9 mouse cellular contexts compared by ENCODE assay signal in genomic region chr15:102987124-102987833, GRCm38 (mm10). TPM values are rescaled to one million over a fixed set of nuclear protein-coding genes. Genes with fewer than 3 reads are reported as not detected.
A peak's percentile ranks its signal among the peaks of the same experiment; 100 is the strongest.
DNase-seq lines count a peak whose midpoint lies in the region; ATAC-seq and TF ChIP-seq lines count a peak whose summit lies in the region.
"Had no signal": no experiment of that assay in that cellular context is flagged by ENCODE, and none has a peak within 500 bp of the region (broad histone marks: within the 10 kb centered on the region; RNA-seq: fewer than 3 reads in every experiment).

No protein-coding gene starts in this region.

- no peaks in the 10 kb centered on the region for H3K79me2 ChIP-seq in MEL (ENCODE audit: control insufficient read depth, insufficient read depth, low read length, poor library complexity)

- H3K4me2 ChIP-seq in forebrain, postnatal 0 days (ENCODE audit: low read depth), result no peak overlapping the region

- peak overlapping the region; percentile 48 for H3K9ac ChIP-seq in MEL (ENCODE audit: control insufficient read depth, low read depth, low read length, poor library complexity, severe bottlenecking)
- no peak overlapping the region for H3K9ac ChIP-seq in forebrain, postnatal 0 days

- H3K9me3 ChIP-seq in MEL (replicated peaks; ENCODE audit: insufficient read depth, low read length), result no peaks in the 10 kb centered on the region
- no peaks in the 10 kb centered on the region for H3K9me3 ChIP-seq in forebrain, postnatal 0 days (ENCODE audit: low read length)
- H3K9me3 ChIP-seq in hindbrain, embryonic 10.5 days, result no peaks in the 10 kb centered on the region

- H3K36me3 ChIP-seq in MEL (ENCODE audit: control insufficient read depth in 1 of 2, insufficient read depth in 2 of 2, low read length in 2 of 2), result peaks cover 0 to 3% of the 10 kb centered on the region in 2 experiments; a peak in 2 of 4 replicates
- H3K36me3 ChIP-seq in forebrain, postnatal 0 days (ENCODE audit: insufficient read depth), result no peaks in the 10 kb centered on the region
- H3K36me3 ChIP-seq in hindbrain, embryonic 10.5 days, result no peaks in the 10 kb centered on the region

- TF ChIP-seq POLR2A in MEL (IDR thresholded peaks at IDR 0.05; ENCODE audit: control insufficient read depth in 1 of 2, insufficient read depth in 1 of 2, low read depth in 1 of 2, low read length in 2 of 2, poor library complexity in 1 of 2), result no peak

- peak; percentile 85 to 99 (median 98) for TF ChIP-seq CTCF in MEL (IDR thresholded peaks at IDR 0.05 in 2 of 3, conservative IDR thresholded peaks at IDR 0.05 in 1 of 3; ENCODE audit: control insufficient read depth in 1 of 3, insufficient read depth in 1 of 3, low read depth in 2 of 3, low read length in 3 of 3, poor library complexity in 1 of 3, severe bottlenecking in 1 of 3)
- TF ChIP-seq CTCF in forebrain, postnatal 0 days (IDR thresholded peaks at IDR 0.05; ENCODE audit: low read depth), result peak; percentile 90

- H3K4me3 ChIP-seq in MEL (ENCODE audit: control insufficient read depth in 1 of 2, insufficient read depth in 1 of 2, low read depth in 2 of 2, low read length in 2 of 2), result no peak overlapping the region
- no peak overlapping the region for H3K4me3 ChIP-seq in forebrain, postnatal 0 days (ENCODE audit: low read depth, low read length)
- no peak overlapping the region for H3K4me3 ChIP-seq in hindbrain, embryonic 10.5 days

- no peak for TF ChIP-seq EP300 in MEL (IDR thresholded peaks at IDR 0.05; ENCODE audit: low read depth in 1 of 2, low read length in 2 of 2)

- peak; percentile 29; the same call in 1 of the 2 replicates for ATAC-seq in forebrain, postnatal 0 days

- DNase-seq in MEL (ENCODE audit: low read depth, low spot score), result peak; percentile 90
- DNase-seq in c-Kit-positive CD71-positive TER-119-negative erythroid progenitor cells, embryonic 14.5 days (ENCODE audit: low read depth), result peak; percentile 65
- DNase-seq in forebrain, postnatal 0 days, result peak; percentile 92
- DNase-seq in hindbrain, embryonic 10.5 days (ENCODE audit: low spot score), result peak; percentile 94
- DNase-seq in layer of hippocampus, adult 8-10 months (ENCODE audit: low spot score in 2 of 2), result peak; percentile 53 to 85
- DNase-seq in lung, postnatal 25 days (ENCODE audit: low spot score), result peak; percentile 88
- peak; percentile 93 for DNase-seq in retina, postnatal 1 day
- peak; percentile 60 to 71 for DNase-seq in thymus, postnatal 36 days

- no peaks in the 10 kb centered on the region for H3K27me3 ChIP-seq in MEL (ENCODE audit: control insufficient read depth in 1 of 2, insufficient read depth in 2 of 2, low read length in 2 of 2)
- H3K27me3 ChIP-seq in forebrain, postnatal 0 days (ENCODE audit: insufficient read depth, low read length), result peaks cover 97% of the 10 kb centered on the region
- peaks cover 100% of the 10 kb centered on the region for H3K27me3 ChIP-seq in hindbrain, embryonic 10.5 days (ENCODE audit: insufficient read depth, poor library complexity, severe bottlenecking)

- WGBS in forebrain, postnatal 0 days, result 3% methylated on average over 21 of the region's 21 CpGs
- 3% methylated on average over 21 of the region's 21 CpGs for WGBS in hindbrain, embryonic 10.5 days

- peak; percentile 97 for TF ChIP-seq RAD21 in MEL (IDR thresholded peaks at IDR 0.05; ENCODE audit: low read depth, low read length)

- no peak overlapping the region for H3K27ac ChIP-seq in MEL (ENCODE audit: control insufficient read depth, low read depth, low read length)
- no peak overlapping the region for H3K27ac ChIP-seq in forebrain, postnatal 0 days (ENCODE audit: low read depth, low read length)
- no peak overlapping the region for H3K27ac ChIP-seq in hindbrain, embryonic 10.5 days
- H3K27ac ChIP-seq: macrophage had no signal

- H3K4me1 ChIP-seq in MEL (ENCODE audit: control insufficient read depth in 1 of 2, insufficient read depth in 2 of 2, low read length in 2 of 2), result 0 out of 4 replicates have a peak, but pooled peaks cover 0 to 4% of the 10 kb centered on the region in 2 experiments
- H3K4me1 ChIP-seq in forebrain, postnatal 0 days (ENCODE audit: insufficient read depth), result no peaks in the 10 kb centered on the region
- no peaks in the 10 kb centered on the region for H3K4me1 ChIP-seq in hindbrain, embryonic 10.5 days (replicated peaks)

TF ChIP-seq in MEL, 35 proteins besides CTCF, POLR2A, EP300 and RAD21:
- TF ChIP-seq MEF2A (IDR thresholded peaks at IDR 0.05; ENCODE audit: extremely low read depth, insufficient replicate concordance, low read depth, low read length, poor library complexity, severe bottlenecking), result no peak
- TF ChIP-seq UBTF (IDR thresholded peaks at IDR 0.05; ENCODE audit: borderline replicate concordance, insufficient read depth, low read depth, low read length), result no peak
- TF ChIP-seq TAL1 (IDR thresholded peaks at IDR 0.05; ENCODE audit: low read length), result no peak
- TF ChIP-seq HCFC1 (IDR thresholded peaks at IDR 0.05; ENCODE audit: low read depth, low read length), result 0 out of 2 replicates have a peak, but pooled peaks have one; percentile 18
- TF ChIP-seq RCOR1 (IDR thresholded peaks at IDR 0.05; ENCODE audit: low read depth, low read length), result no peak
- no peak for TF ChIP-seq NELFE (IDR thresholded peaks at IDR 0.05; ENCODE audit: low read depth, low read length)
- TF ChIP-seq MXI1 (IDR thresholded peaks at IDR 0.05; ENCODE audit: low read depth, low read length), result no peak
- TF ChIP-seq SMC3 (IDR thresholded peaks at IDR 0.05; ENCODE audit: low read depth, low read length), result peak; percentile 98
- TF ChIP-seq ZKSCAN1 (IDR thresholded peaks at IDR 0.05; ENCODE audit: low read depth, low read length), result no peak
- peak; percentile 98 for TF ChIP-seq ZC3H11A (IDR thresholded peaks at IDR 0.05; ENCODE audit: low read depth, low read length)
- TF ChIP-seq TCF12 (IDR thresholded peaks at IDR 0.05; ENCODE audit: low read depth, low read length), result no peak
- no peak for TF ChIP-seq ZMIZ1 (IDR thresholded peaks at IDR 0.05; ENCODE audit: low read depth, low read length)
- TF ChIP-seq GABPA (IDR thresholded peaks at IDR 0.05; ENCODE audit: low read depth, low read length), result no peak
- TF ChIP-seq USF2 (IDR thresholded peaks at IDR 0.05; ENCODE audit: borderline replicate concordance in 1 of 2, insufficient read depth in 1 of 2, low read depth in 1 of 2, low read length in 2 of 2), result no peak

RNA-seq across cellular contexts. Expression of gene Hoxc8, which starts 3.1 kb away (rescaled TPM):
- total RNA-seq in MEL (2012; rRNA removed), result 0.26 and 0.31 TPM in 2 replicates
- polyA plus RNA-seq in MEL (2012; ENCODE audit: insufficient read depth in 1 of 2, insufficient read length in 2 of 2, low read depth in 1 of 2, low replicate concordance in 2 of 2, missing spikeins in 1 of 2), result 1 to 10 TPM in 1 of 2 experiments, not detected in 1; 1.7 TPM
- not detected in 2 replicates for total RNA-seq in forebrain, postnatal 0 days (2014; rRNA removed)
- polyA plus RNA-seq in forebrain, postnatal 0 days (2015; fragmentation: Nextera tagmentation; extraction: Ambion mirVana), result not detected in 2 replicates
- polyA plus RNA-seq in hindbrain, embryonic 10.5 days (2016; fragmentation: Nextera tagmentation; extraction: Ambion mirVana), result not detected in 2 replicates
- total RNA-seq in layer of hippocampus, adult 8-10 months (2022), result not detected
- polyA plus RNA-seq: macrophage had no signal

RNA-seq across cellular contexts. Expression of gene Hoxc6, which starts 10.8 kb away (rescaled TPM):
- total RNA-seq in MEL (2012; rRNA removed), result 1.7 and 2.3 TPM in 2 replicates
- 1 to 10 TPM in 1 of 2 experiments, not detected in 1; 9.4 TPM for polyA plus RNA-seq in MEL (2012; ENCODE audit: insufficient read depth in 1 of 2, insufficient read length in 2 of 2, low read depth in 1 of 2, low replicate concordance in 2 of 2, missing spikeins in 1 of 2)
- total RNA-seq in forebrain, postnatal 0 days (2014; rRNA removed), result not detected in 2 replicates
- polyA plus RNA-seq in forebrain, postnatal 0 days (2015; fragmentation: Nextera tagmentation; extraction: Ambion mirVana), result not detected in 2 replicates
- not detected in 2 replicates for polyA plus RNA-seq in hindbrain, embryonic 10.5 days (2016; fragmentation: Nextera tagmentation; extraction: Ambion mirVana)
- total RNA-seq in layer of hippocampus, adult 8-10 months (2022), result not detected
- polyA plus RNA-seq: macrophage had no signal

RNA-seq across cellular contexts. Expression of gene Hoxc9, which starts 11.0 kb away (rescaled TPM):
- 3.2 and 4.1 TPM in 2 replicates for total RNA-seq in MEL (2012; rRNA removed)
- polyA plus RNA-seq in MEL (2012; ENCODE audit: insufficient read depth in 1 of 2, insufficient read length in 2 of 2, low read depth in 1 of 2, low replicate concordance in 2 of 2, missing spikeins in 1 of 2), result 100 to 1,000 TPM in 1 of 2 experiments, 1 to 10 TPM in 1; 9.5 to 400 TPM
- not detected in 2 replicates for total RNA-seq in forebrain, postnatal 0 days (2014; rRNA removed)
- not detected in 2 replicates for polyA plus RNA-seq in forebrain, postnatal 0 days (2015; fragmentation: Nextera tagmentation; extraction: Ambion mirVana)
- polyA plus RNA-seq in hindbrain, embryonic 10.5 days (2016; fragmentation: Nextera tagmentation; extraction: Ambion mirVana), result not detected in 2 replicates
- total RNA-seq in layer of hippocampus, adult 8-10 months (2022), result not detected
- polyA plus RNA-seq: macrophage had no signal

RNA-seq across cellular contexts. Expression of gene Hoxc5, which starts 20.0 kb away (rescaled TPM):
- total RNA-seq in MEL (2012; rRNA removed), result 0.46 and 0.56 TPM in 2 replicates
- polyA plus RNA-seq in MEL (2012; ENCODE audit: insufficient read depth in 1 of 2, insufficient read length in 2 of 2, low read depth in 1 of 2, low replicate concordance in 2 of 2, missing spikeins in 1 of 2), result 1 to 10 TPM in 1 of 2 experiments, not detected in 1; 3.0 TPM
- total RNA-seq in forebrain, postnatal 0 days (2014; rRNA removed), result not detected in 2 replicates
- not detected in 2 replicates for polyA plus RNA-seq in forebrain, postnatal 0 days (2015; fragmentation: Nextera tagmentation; extraction: Ambion mirVana)
- 0.37 and 10.8 TPM in 2 replicates for polyA plus RNA-seq in hindbrain, embryonic 10.5 days (2016; fragmentation: Nextera tagmentation; extraction: Ambion mirVana)
- not detected for total RNA-seq in layer of hippocampus, adult 8-10 months (2022)
- polyA plus RNA-seq: macrophage had no signal

RNA-seq across cellular contexts. Expression of gene Hoxc10, which starts 20.7 kb away (rescaled TPM):
- total RNA-seq in MEL (2012; rRNA removed), result 6.3 and 6.8 TPM in 2 replicates
- 10 to 100 TPM in 1 of 2 experiments, not detected in 1; 24.8 TPM for polyA plus RNA-seq in MEL (2012; ENCODE audit: insufficient read depth in 1 of 2, insufficient read length in 2 of 2, low read depth in 1 of 2, low replicate concordance in 2 of 2, missing spikeins in 1 of 2)
- total RNA-seq in forebrain, postnatal 0 days (2014; rRNA removed), result not detected in 2 replicates
- not detected in 2 replicates for polyA plus RNA-seq in forebrain, postnatal 0 days (2015; fragmentation: Nextera tagmentation; extraction: Ambion mirVana)
- polyA plus RNA-seq in hindbrain, embryonic 10.5 days (2016; fragmentation: Nextera tagmentation; extraction: Ambion mirVana), result not detected in 2 replicates
- total RNA-seq in layer of hippocampus, adult 8-10 months (2022), result not detected
- polyA plus RNA-seq: macrophage had no signal
